Mouse (Mus musculus): ENCODE measurements around the gene Zbed6. TPM values are rescaled to one million over a fixed set of nuclear protein-coding genes. Genes with fewer than 3 reads are reported as not detected.

Gene Zbed6
- polyA plus RNA-seq, 1 experiment, result 1.7 TPM

DNA sequence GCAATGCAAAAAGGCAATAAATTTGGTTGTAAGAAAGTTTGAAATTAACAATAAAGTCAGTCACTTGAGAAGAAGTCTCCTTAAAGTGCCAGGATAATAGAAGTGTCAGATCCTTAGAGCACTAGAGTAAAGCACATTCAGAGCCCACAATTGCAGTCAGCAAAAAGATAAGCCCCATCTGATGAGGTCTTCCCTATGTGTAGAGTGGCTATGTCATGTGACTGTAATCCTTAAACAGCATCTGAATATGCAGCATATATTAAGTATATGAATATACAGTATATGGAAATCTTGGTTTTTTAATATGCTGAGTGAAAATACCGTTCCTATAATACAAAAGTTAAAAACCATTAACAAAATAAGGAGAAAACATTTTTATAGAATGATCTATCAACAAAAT lies 7.7 kb downstream of the Zbed6 start:
- H3K27ac ChIP-seq (ENCODE audit: insufficient read depth, low read length), result no peak overlapping the region
- TF ChIP-seq CTCF (IDR thresholded peaks at IDR 0.05; ENCODE audit: extremely low read depth, insufficient read depth, insufficient read length, insufficient replicate concordance) (no peak), POLR2A (IDR thresholded peaks at IDR 0.05; ENCODE audit: low read depth, low read length) (no peak)
- H3K36me3 ChIP-seq (ENCODE audit: control insufficient read depth, insufficient read depth, low read length), result peaks cover 14% of the 10 kb centered on the region
- no peak for DNase-seq (ENCODE audit: low read depth in 1 of 2, low spot score in 2 of 2)
- no peak overlapping the region for H3K4me3 ChIP-seq (ENCODE audit: extremely low read depth, insufficient read depth, insufficient read length)
- 96% methylated on average over 1 of the region's 1 CpGs for WGBS
- H3K4me1 ChIP-seq (ENCODE audit: control insufficient read depth, insufficient read depth, insufficient read length), result 0 out of 2 replicates have a peak, but pooled peaks cover 3% of the 10 kb centered on the region
- H3K27me3 ChIP-seq (ENCODE audit: control insufficient read depth, insufficient read depth, low read length), result no peaks in the 10 kb centered on the region

DNA sequence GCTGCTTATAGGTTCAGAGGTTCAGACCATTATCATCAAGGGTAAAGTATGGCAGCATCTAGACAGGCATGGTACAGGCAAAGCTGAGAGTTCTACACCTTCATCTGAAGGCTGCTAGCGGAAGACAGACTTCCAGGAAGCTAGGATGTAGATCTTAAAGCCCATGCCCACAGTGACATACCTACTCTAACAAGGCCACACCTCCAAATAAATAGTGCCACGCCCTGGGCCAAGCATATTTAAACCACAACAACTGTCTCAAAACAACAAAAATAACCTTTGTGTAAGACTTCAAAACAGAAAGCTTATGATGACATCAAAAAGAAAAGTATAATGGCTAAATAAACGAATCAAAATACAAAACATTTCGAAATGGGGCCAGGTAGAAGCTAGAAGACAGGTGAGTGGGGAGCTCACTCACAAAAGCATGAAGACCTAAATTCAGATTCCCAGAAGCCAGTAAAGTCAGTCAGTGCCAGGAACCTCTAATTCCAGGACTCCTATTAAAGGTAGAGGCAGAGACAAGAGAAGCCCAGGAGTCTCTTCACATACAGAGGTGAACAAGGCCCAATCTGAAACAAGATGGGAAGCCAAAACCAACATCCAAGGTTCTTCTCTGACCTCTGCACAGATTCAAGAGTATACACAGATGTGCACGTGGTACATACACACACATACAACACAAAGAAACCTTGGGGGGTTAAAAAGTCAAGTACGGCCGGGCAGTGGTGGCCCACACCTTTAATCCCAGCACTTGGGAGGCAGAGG lies 10.2 kb downstream of the Zbed6 start:
- Histone ChIP-seq H3K27ac (ENCODE audit: insufficient read depth, low read length) (no peak overlapping the region), H3K4me3 (ENCODE audit: extremely low read depth, insufficient read depth, insufficient read length) (no peak overlapping the region), H3K4me1 (ENCODE audit: control insufficient read depth, insufficient read depth, insufficient read length) (no peaks in the 10 kb centered on the region), H3K27me3 (ENCODE audit: control insufficient read depth, insufficient read depth, low read length) (no peaks in the 10 kb centered on the region), H3K36me3 (ENCODE audit: control insufficient read depth, insufficient read depth, low read length) (peaks cover 18% of the 10 kb centered on the region)
- DNase-seq (ENCODE audit: low read depth in 1 of 2, low spot score in 2 of 2), result no peak
- TF ChIP-seq CTCF (IDR thresholded peaks at IDR 0.05; ENCODE audit: extremely low read depth, insufficient read depth, insufficient read length, insufficient replicate concordance), result no peak
- TF ChIP-seq POLR2A (IDR thresholded peaks at IDR 0.05; ENCODE audit: low read depth, low read length), result no peak
- WGBS, result 93% methylated on average over 7 of the region's 7 CpGs

DNA sequence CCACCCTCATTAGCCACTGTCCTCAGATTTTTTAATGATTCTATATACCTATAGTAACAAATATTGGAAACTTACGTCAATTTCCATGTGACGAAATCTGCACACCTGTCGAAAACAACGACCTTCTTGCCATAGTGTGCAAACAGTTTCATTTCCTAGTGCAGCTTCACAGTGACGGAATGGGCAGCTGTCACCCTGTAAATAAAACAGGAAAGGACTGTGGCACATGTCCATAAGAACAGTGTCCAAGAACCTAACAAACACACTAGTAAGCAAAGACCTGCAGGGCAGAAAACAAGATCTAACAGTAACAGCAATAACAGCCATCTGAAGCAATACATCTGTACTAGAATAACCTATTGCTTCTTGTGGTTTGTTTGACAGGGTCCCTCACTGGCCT lies 15.0 kb downstream of the Zbed6 start:
- DNase-seq (ENCODE audit: low read depth in 1 of 2, low spot score in 2 of 2), result no peak
- Histone ChIP-seq H3K36me3 (ENCODE audit: control insufficient read depth, insufficient read depth, low read length) (peaks cover 37% of the 10 kb centered on the region), H3K4me3 (ENCODE audit: extremely low read depth, insufficient read depth, insufficient read length) (no peak overlapping the region), H3K27ac (ENCODE audit: insufficient read depth, low read length) (no peak overlapping the region), H3K4me1 (ENCODE audit: control insufficient read depth, insufficient read depth, insufficient read length) (no peaks in the 10 kb centered on the region), H3K27me3 (ENCODE audit: control insufficient read depth, insufficient read depth, low read length) (no peaks in the 10 kb centered on the region)
- 88% methylated on average over 5 of the region's 5 CpGs for WGBS
- TF ChIP-seq POLR2A (IDR thresholded peaks at IDR 0.05; ENCODE audit: low read depth, low read length), result no peak

DNA sequence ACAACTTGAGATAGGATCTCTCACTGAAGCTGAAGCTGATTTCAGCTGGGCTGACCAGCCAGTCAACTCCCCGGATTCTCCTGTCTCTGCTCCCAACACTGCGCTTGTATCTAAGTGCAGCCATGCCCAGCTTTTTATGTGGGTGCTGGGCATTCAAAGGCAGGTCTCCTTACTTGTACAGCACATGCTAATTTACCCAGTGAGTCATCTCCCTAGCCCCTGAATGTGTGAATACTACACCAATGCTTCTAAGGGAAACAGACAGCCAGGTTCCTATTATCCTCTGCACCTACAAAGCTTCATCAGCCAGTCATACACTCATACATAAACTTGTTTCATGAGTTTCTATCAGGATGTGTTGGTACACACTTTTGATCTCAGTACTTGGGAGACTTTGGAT lies 19.5 kb downstream of the Zbed6 start:
- peaks cover 56% of the 10 kb centered on the region for H3K36me3 ChIP-seq (ENCODE audit: control insufficient read depth, insufficient read depth, low read length)
- 97% methylated on average over 2 of the region's 2 CpGs for WGBS
- TF ChIP-seq POLR2A (IDR thresholded peaks at IDR 0.05; ENCODE audit: low read depth, low read length) (no peak), CTCF (IDR thresholded peaks at IDR 0.05; ENCODE audit: extremely low read depth, insufficient read depth, insufficient read length, insufficient replicate concordance) (no peak)
- DNase-seq (ENCODE audit: low read depth in 1 of 2, low spot score in 2 of 2), result no peak
- no peak overlapping the region for H3K27ac ChIP-seq (ENCODE audit: insufficient read depth, low read length)
- no peaks in the 10 kb centered on the region for H3K4me1 ChIP-seq (ENCODE audit: control insufficient read depth, insufficient read depth, insufficient read length)
- no peaks in the 10 kb centered on the region for H3K27me3 ChIP-seq (ENCODE audit: control insufficient read depth, insufficient read depth, low read length)
- H3K4me3 ChIP-seq (ENCODE audit: extremely low read depth, insufficient read depth, insufficient read length), result no peak overlapping the region

DNA sequence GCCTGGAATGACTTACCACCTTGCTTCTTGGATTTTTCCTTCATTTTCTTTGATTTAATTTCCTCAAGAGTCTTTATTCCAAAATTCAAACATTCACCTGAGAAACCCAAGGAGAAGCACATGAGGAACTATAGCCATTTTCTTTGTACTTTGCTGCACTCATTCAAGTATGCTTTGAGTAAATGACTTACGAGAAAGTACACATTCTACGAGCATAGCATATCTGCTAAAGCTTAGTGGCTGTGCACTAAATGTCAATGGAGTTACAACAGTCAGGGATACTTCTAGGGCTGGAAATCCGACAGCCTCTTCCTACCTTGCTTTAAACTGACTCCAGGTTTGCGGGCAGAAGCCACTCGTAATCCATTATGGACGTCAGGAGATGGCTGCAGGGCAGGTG lies 22.2 kb downstream of the Zbed6 start:
- Histone ChIP-seq H3K27ac (ENCODE audit: insufficient read depth, low read length) (no peak overlapping the region), H3K36me3 (ENCODE audit: control insufficient read depth, insufficient read depth, low read length) (peaks cover 54% of the 10 kb centered on the region), H3K27me3 (ENCODE audit: control insufficient read depth, insufficient read depth, low read length) (no peaks in the 10 kb centered on the region), H3K4me3 (ENCODE audit: extremely low read depth, insufficient read depth, insufficient read length) (no peak overlapping the region), H3K4me1 (ENCODE audit: control insufficient read depth, insufficient read depth, insufficient read length) (no peaks in the 10 kb centered on the region)
- TF ChIP-seq POLR2A (IDR thresholded peaks at IDR 0.05; ENCODE audit: low read depth, low read length) (no peak), CTCF (IDR thresholded peaks at IDR 0.05; ENCODE audit: extremely low read depth, insufficient read depth, insufficient read length, insufficient replicate concordance) (no peak)
- DNase-seq (ENCODE audit: low read depth in 1 of 2, low spot score in 2 of 2), result no peak
- WGBS, result 96% methylated on average over 6 of the region's 6 CpGs

DNA sequence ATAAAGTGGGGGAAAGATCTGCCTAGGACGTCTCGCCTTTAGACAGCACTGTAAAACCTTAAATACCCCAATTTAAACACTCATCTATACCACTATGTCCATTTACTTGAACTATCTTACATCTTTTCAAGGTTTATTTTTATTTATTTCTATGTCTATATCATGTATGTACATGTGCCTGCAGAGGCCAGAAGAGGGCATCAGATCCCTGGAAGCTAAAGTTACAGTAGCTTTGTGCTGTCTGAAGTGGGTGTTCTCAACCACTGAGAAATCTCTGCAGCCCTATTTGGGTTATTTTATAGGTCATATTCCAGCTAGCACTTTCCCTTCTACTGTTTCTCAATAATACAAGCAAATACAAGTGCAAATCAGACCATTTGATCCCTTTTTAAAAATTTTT lies 28.5 kb downstream of the Zbed6 start:
- Histone ChIP-seq H3K36me3 (ENCODE audit: control insufficient read depth, insufficient read depth, low read length) (peaks cover 47% of the 10 kb centered on the region), H3K27ac (ENCODE audit: insufficient read depth, low read length) (no peak overlapping the region), H3K4me1 (ENCODE audit: control insufficient read depth, insufficient read depth, insufficient read length) (no peaks in the 10 kb centered on the region), H3K4me3 (ENCODE audit: extremely low read depth, insufficient read depth, insufficient read length) (no peak overlapping the region), H3K27me3 (ENCODE audit: control insufficient read depth, insufficient read depth, low read length) (no peaks in the 10 kb centered on the region)
- WGBS, result 91% methylated on average over 2 of the region's 2 CpGs
- no peak for DNase-seq (ENCODE audit: low read depth in 1 of 2, low spot score in 2 of 2)
- TF ChIP-seq CTCF (IDR thresholded peaks at IDR 0.05; ENCODE audit: extremely low read depth, insufficient read depth, insufficient read length, insufficient replicate concordance), result no peak
- no peak for TF ChIP-seq POLR2A (IDR thresholded peaks at IDR 0.05; ENCODE audit: low read depth, low read length)

DNA sequence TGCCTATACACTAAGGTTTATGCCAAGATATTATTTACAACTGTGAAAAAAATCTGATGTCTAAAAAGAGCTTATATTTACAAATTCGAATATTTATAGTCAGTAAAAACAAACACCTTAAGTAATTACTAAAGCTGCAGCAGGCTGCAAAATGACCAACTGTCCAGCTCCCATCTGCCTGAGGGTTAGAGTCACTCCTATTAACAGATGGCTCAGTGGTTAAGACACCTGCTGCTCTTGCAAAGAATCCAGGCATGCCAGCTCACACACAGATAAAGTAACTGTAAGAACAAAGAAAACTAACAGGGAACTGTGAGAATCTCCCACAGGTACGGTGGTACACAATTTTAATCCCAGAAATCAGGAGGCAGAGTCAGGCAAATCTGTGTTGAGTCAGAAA lies 35.6 kb downstream of the Zbed6 start:
- Histone ChIP-seq H3K4me3 (ENCODE audit: extremely low read depth, insufficient read depth, insufficient read length) (no peak overlapping the region), H3K27ac (ENCODE audit: insufficient read depth, low read length) (no peak overlapping the region), H3K27me3 (ENCODE audit: control insufficient read depth, insufficient read depth, low read length) (no peaks in the 10 kb centered on the region), H3K4me1 (ENCODE audit: control insufficient read depth, insufficient read depth, insufficient read length) (no peaks in the 10 kb centered on the region), H3K36me3 (ENCODE audit: control insufficient read depth, insufficient read depth, low read length) (peaks cover 51% of the 10 kb centered on the region)
- no peak for DNase-seq (ENCODE audit: low read depth in 1 of 2, low spot score in 2 of 2)
- 80% methylated on average over 2 of the region's 2 CpGs for WGBS
- TF ChIP-seq POLR2A (IDR thresholded peaks at IDR 0.05; ENCODE audit: low read depth, low read length) (no peak), CTCF (IDR thresholded peaks at IDR 0.05; ENCODE audit: extremely low read depth, insufficient read depth, insufficient read length, insufficient replicate concordance) (no peak)
